Mouse (Mus musculus) cerebellum, postnatal 10 days (tissue): ENCODE measurements at regions not wholly inside any gene's neighbourhood (a gene's known extent, or its start where the extent isn't known, plus 50 kb on each side); places are given as distances from the start of the nearest gene placed in this dataset.
"Not testable (repeated sequence)": the region's sequence is repeated elsewhere in the genome, so short reads cannot be mapped to it uniquely, and the experiment has no call there.

ENCODE experiments used
- DNase-seq, 2 experiments: peaks; one replicate each; pipeline ENCODE4 v3.0.0; 2021; ENCODE audit warnings: mixed read lengths in 2 of 2

DNA sequence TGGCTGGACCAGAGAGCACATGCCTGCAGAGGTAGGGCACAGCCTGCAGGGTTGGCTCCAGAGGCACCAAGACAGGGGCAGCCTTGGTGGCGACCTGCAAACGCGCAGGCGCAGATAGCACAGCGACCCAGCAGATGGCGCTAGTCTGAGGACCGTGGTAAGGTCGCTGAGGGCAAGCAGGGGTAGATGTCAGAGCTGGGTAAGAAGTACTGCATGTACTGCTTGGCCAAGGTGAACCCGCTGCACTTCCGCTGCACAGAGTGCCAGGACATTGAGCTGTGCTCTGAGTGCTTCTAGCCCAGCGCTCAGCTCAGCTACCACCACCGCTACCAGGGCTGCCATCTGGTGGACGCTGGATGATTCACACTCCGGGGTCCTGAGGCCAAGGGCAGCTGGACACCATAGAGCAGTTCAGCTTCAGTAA, 68.3 kb downstream of the Hsp90b1 start:
- DNase-seq = peak; percentile 88 to 90

GRCm38 (mm10) chr10:86636515-86636914, 68.8 kb downstream of the Hsp90b1 start:
- not testable (repeated sequence) for DNase-seq

DNA sequence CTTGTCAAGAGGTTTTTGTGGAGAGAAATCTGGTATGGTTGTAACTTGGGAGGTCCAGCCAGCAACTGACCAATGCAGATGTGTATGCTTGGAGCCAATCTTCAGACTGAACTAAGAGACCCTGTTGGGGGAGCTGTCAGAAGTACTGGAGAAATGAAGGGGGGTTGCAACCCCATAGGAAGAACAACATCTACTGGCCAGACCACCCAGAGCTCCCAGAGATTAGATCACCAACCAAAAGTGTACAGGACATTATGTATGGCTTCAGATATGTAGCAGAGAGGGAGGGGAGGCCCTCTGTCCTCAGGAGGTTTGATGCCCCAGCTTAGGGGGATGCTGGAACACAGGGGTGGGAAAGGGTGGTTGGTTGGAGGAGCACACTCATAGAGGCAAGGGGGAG, 78.6 kb downstream of the Hsp90b1 start:
- DNase-seq = not testable (repeated sequence)

GRCm38 (mm10) chr10:86617958-86618664, 87.2 kb downstream of the Hsp90b1 start:
- DNase-seq = not testable (repeated sequence)

- DNase-seq = not testable (repeated sequence)
Measured at GRCm38 (mm10) chr10:86612341-86612740, 93.0 kb downstream of the Hsp90b1 start.

DNA sequence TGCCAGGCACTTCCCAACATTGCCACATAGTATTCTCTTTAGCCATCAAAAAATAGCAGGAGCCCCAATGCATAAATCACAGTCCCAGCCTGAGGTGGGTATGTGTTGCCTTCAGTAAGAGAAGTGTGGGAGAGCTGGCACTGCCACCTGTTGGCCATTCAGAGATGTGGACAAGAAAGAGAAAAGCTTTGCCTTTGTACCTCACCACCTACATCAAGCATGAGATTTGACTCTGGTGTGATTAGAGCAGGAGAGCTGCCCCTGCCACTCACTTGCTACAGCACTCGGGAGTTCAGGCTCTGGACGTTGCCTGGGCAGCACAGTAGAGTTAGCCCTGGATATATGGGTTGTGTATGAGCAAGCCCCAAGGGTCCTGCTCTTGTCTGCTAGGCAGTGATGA, 95.3 kb downstream of the Hsp90b1 start:
- DNase-seq = peak in 1 of 2 experiments; percentile 9

DNA sequence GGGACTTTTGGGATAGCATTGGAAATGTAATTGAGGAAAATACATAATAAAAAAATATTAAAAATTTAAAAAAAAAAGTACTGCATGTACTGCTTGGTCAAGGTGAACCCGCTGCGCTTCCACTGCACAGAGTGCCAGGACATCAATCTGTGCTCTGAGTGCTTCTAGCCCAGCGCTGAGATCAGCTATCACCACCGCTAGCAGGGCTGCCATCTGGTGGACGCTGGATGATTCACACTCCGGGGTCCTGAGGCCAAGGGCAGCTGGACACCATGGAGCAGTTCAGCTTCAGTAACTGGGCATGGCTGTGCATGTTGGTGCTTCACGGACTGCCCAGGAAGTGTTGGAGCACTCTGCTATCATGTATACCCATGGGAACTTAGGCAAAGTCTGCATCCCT, 102.1 kb upstream of the Syn3 start:
- DNase-seq = peak; percentile 7 to 11

DNA sequence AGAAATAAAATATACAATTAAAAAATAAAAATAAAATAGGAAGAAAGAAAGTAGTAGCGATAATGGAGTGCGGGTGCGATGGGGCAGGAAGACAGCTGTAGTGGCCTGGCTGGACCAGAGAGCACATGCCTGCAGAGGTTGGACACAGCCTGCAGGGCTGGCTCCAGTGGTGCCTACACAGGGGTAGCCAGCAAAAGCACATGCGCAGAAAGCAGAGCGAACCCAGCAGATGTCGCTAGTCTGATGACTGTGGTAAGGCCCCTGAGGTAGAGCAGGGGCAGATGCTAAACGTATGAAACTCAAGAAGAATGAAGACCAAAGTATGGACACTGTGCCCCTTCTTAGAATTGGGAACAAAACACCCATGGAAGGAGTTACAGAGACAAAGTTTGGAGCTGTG, 101.3 kb upstream of the Syn3 start:
- peak in 1 of 2 experiments; percentile 8 for DNase-seq

- DNase-seq = not testable (repeated sequence)
Measured at GRCm38 (mm10) chr10:86590211-86590610, 91.5 kb upstream of the Syn3 start.

GRCm38 (mm10) chr10:86566875-86567274, 68.2 kb upstream of the Syn3 start:
- not testable (repeated sequence) for DNase-seq

DNA sequence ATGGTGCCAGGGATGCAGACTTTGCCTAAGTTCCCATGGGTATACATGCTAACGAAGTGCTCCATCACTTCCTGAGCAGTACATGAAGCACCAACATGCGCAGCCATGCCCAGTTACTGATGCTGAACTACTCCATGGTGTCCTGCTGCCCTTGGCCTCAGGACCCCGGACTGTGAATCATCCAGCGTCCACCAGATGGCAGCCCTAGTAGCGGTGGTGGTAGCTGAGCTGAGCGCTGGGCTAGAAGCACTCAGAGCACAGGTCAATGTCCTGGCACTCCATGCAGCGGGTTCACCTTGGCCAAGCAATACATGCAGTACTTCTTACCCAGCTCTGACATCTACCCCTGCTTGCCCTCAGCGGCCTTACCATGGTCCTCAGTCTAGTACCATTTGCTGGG, 57.1 kb upstream of the Syn3 start:
- DNase-seq = peak; percentile 29 to 37
